Mouse (Mus musculus) 416B (cell line): ENCODE results near the gene Nme3.

Source experiments
- DNase-seq: peaks from one replicate; pipeline ENCODE4 v3.0.0; 2011; ENCODE audit warnings: low read depth

Nme3 gene

GRCm38 (mm10) chr17:24896241-24896992, at the start of gene Nme3:
TSS of gene Nme3 (plus strand) at chr17:24896500.
- DNase-seq, result peak; percentile 73

GRCm38 (mm10) chr17:24847386-24847785, 48.9 kb upstream of the Nme3 start:
- DNase-seq, result no peak

DNA sequence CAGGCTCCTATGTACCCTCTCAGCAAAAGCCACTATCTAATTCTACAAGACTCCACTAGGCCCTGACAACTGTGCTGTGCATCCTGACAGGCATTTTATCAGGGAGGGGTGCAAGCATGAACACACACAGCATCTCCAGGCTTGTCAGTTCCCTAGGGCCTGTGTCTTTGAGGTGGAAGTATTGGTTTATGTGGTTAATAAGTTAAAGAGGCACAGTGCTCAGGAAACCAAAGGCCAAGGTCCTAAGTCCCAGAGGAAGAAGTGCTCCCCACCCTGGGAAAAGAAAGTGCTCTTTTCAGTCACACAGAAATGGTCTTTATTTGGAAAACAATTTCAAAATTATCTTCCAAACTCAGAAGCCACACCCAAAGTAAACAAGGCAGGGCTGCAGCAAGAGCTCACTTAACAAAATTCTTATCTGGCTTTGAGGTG, 47.7 kb upstream of the Nme3 start:
- peak; percentile 34 for DNase-seq

DNA sequence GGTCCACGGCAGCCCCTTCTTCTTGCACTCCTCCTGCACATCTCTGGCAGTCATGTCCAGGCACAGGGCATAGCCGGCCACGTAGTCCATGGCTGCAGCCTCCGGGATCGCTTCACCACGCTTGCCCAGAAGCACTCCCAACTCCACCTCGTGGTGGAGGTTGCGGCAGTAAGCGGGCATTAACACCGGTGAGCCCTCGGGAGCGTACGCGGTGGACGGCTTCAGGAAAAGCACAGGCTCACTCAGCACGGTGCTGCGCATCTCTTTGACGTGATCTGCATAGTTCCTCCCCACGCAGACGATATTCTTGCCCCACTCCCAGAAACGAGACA, 46.6 kb upstream of the Nme3 start:
- DNase-seq, result no peak

- DNase-seq, result peak; percentile 99
Measured at GRCm38 (mm10) chr17:24850065-24850772, 46.1 kb upstream of the Nme3 start, which contains the start of gene Fahd1. TSS of gene Fahd1 (minus strand) at chr17:24850364.

DNA sequence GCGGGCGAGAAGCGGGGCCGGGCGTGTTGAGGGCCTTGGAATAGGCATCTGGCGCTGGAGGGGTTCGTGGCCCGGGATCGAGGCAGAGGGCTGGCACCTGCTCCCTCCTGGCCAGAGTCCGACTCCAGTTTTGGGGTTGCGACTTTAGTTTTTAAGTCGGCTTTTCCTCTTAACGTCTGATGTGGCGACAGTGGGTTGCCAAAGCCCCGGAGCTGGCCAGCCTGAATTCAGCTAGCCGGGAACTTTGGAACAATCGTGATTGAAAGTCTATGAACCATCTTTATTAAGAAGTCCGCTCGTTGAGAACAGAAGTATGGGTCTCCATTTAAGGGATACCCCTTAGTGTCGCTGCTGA, 45.5 kb upstream of the Nme3 start:
- no peak for DNase-seq

- no peak for DNase-seq
Measured at GRCm38 (mm10) chr17:24851381-24852125, 44.7 kb upstream of the Nme3 start.

DNA sequence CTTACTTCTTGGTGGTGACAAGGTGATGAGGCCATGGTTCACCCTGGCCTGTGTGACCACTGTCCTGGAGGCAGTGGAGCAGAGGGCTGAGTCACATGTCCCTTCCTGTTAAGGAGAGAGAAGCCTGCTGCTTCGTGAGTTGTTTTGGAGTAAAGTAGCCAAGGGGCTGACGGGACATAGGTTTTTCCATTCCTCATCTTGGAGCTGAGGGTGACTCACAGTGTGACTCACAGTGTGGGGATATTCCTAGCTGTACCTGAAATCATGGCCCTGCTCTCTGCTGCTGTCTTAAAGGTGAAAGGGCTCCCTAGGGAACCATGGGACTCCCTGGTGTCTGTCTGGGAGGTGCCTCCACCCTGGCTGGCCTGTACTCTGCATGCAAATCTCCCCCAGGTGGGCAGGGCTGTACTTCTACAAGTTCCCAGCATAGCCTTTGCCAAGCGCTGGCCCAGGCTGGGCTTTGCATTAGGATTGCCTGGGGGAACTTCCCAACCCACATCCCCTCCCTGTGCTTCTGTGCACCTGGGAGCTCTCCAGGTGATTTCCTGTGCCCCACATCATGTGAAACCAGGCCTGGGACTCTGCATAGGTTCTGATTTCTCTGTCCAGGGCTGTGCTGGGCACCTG, 40.3 kb upstream of the Nme3 start:
- peak; percentile 25 for DNase-seq

DNA sequence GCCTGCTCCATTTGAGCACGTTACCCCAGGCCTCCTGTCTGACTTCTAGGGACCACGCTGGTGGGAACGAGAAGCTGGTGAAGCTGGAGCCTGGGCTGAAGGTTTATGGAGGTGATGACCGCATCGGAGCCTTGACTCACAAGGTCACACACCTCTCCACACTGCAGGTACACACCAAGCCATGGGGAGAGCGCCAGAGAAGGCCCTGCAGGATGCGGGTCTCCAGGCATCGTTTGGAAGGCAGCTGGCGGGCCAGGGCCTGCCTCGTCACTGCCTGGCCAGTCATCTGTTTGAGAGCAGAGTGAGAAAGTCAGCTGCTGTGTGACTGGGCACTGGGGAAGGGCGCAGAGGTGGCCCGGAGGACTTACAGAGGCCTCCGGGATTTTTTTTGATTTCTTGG, 39.7 kb upstream of the Nme3 start:
- DNase-seq, result no peak

DNA sequence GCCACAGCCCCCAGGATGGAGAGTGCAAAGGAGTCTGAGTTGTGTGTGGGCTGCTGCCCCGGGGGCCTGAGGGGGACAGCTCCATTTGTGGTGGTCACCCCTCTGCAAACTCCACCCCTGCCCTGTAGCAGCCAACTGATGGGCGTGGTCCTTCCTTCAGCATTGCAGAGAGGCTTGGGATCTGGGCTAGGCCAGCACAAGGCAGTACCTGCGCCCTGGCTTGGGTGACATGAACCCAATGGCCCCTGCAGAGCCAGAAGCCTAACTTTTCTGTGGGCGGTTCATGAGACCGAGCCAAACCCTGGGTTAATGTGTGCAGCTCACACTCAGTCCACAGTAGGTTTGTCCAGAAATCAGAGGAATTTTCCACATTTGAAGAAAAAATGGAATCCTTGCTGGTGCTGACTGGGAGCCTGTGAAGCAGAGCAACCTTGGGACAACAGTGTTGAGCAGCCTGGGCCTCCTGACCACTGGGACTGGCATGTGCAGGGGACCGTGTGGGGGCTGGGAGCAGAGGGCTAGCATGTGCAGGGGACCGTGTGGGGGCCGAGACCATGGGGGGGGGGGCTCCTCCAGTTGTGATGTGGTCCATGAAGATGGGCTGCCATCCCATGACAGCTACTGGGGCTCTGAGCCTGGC, 38.3 kb upstream of the Nme3 start:
- no peak for DNase-seq

DNA sequence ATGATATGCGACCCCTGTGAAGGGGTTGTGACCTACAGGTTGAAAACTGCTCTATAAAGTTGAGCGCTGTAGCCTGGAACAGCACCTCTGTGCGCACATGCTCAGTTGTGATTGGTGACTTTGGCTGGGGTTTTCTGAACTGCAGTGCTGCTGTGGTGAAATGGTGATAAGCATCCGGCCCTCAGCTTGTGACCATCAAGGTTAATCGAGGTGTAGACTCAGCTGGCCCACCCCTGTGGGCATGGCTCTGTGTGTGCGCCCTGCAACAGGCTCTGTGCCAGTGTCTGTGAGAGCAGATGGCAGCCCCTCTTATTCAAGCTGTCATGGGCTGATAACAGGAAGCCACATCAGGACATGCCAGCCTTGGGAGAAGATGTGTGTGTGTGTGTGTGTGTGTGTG, 37.3 kb upstream of the Nme3 start:
- peak; percentile 71 for DNase-seq

GRCm38 (mm10) chr17:24860076-24860475, 36.2 kb upstream of the Nme3 start:
- DNase-seq, result no peak

DNA sequence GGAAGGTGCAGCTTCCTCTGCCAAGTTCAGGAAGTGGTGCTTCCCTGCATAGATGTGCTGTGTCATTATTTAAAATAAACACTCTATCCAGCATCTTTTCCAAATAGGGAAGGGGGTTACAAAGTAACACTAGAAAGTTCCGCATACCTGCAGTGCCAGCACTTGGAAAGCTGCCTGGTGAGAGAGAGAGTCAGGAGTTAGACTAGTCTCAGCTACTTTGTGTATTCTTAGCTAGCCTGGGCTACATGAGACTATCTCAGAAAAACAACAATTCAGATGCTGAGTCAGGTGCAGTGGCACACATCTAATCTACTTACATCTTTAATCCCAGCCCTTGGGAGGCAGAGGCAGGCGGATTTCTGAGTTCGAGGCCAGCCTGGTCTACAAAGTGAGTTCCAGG, 34.5 kb upstream of the Nme3 start:
- no peak for DNase-seq

GRCm38 (mm10) chr17:24865776-24866175, 30.5 kb upstream of the Nme3 start, which contains the start of gene Igfals:
TSS of gene Igfals (plus strand) at chr17:24865997.
- DNase-seq, result no peak

DNA sequence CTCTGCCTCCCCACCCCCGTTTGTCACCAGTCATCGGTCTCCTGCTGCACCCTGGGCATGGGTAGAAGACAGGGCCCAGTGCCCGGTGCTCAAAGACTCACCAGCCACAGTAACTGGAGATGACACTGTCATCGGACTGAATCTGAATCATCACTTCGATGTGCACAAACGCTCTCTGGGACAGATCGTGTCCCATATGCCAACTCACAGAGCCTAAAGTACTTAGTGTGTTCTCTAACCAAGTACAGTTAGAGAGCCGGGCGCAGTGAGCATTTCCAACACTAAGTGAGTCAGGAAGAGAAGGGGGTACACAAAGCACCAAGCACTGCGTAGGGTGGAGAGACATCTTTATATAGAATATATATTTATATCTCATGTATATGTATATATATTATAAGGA, 28.4 kb upstream of the Nme3 start:
- DNase-seq, result no peak

DNA sequence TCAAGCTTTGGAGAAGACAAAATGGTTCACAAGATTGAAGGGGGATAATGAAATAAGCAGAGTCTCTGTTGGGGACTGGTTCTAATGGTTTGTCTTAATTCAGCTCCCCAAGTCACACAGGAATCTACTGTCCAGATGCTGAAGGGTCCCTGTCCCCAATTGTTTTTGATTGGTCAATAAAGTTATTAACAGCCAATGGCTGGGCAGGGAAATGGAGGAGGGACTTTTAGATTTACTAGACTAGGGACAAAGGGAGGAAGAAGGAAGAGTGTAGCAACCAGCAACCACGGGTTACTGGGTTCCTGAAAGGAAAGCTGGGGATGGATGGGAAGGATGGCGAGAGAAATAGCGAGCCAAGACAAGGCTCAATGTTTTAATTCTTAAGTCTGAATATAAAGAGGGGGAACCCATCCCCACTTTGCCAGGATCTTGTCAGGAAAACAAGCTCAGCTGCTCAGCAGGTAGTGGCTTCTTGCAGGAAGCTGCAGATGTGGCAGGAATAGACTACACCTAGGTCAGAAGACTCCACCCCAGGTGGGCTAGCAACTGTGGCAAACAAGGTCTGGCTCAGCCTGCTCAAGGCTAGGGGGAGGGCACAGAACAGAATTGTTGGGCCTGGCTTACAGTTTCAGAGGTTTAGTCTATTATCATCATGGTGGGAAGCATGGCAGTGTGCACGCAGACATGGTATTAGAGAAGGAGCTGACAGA, 22.4 kb upstream of the Nme3 start:
- no peak for DNase-seq

- no peak for DNase-seq
Measured at GRCm38 (mm10) chr17:24874405-24874745, 21.9 kb upstream of the Nme3 start.

GRCm38 (mm10) chr17:24874989-24875388, 21.3 kb upstream of the Nme3 start:
- DNase-seq, result no peak

DNA sequence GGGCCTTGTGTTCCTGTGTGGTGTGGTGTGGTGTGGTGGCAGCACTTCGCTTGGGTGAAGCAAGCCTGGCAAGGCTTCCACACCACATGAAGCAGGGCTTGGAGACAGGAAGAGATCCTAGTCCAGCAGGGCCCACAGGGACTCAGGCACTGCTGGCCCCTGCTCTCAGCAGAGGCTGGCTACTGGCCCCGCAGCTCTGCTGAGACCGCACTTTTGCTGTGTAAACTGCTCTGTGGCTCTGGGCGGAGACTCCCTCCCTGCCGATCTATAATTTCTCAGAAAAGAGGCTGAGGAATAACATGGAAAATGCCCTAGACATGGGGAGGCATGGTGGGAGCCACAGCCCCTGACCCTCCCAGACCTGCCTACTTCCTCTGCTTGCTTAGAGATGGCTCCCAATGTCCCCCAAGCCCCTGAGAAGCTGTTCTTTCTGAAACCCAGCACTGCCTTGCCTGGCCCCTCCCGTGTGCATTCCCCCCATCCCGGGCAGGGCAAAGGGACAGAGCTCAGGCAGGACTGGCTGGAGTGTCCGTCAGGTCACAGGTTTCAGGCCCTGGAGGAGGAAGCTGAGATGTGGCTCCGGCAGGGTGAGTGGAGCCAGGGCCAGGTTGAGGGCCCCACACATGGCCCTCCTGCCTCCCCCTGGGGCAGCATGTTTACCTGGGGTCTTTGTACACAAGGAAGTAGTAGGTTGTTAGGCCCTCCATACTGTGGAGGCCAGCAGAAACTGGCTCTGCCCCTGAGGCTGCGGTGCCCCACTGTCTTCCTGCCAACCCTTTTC, 18.8 kb upstream of the Nme3 start:
- no peak for DNase-seq

DNA sequence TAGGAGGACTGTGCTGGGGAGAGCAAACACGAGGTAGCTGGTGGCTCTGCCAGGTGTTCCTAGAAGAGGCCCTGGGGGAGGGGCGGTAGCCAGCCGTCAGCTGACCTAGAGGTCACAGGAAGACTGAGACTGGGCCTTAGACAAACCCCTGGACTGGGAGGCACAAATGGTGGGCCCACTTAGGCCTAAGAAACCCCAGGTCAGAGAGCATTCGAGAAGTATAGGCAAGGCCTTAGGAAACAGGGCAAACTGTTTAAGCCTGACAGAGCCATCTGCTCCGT, 18.2 kb upstream of the Nme3 start:
- no peak for DNase-seq

DNA sequence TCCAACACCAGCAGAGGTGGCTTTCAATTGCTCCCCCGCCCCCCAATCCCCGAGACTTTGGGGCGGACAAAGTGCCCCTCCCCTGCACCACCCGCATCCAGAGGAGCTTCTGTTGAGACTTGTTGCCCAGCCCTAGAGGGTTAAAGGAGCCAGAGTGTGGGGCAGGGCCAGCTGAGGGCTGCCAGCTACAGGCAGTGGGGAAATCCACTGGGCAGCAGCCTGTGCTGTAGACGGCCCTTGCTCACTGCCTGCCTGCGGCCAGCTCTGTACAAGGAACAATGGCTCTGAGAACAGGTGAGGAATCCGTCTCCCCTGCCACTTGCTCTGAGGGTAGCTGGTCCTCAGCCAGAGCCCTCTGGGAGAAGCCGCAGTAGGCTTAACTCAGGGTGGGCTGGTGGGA, 17.8 kb upstream of the Nme3 start:
- no peak for DNase-seq
